In genomic region chr19:47730691-47731070, GRCm38 (mm10) we compare ENCODE assay signal across 8 mouse cellular contexts. TPM values are rescaled to one million over a fixed set of nuclear protein-coding genes. Genes with fewer than 3 reads are reported as not detected.
DNase-seq lines count a peak whose midpoint lies in the region; ATAC-seq and TF ChIP-seq lines count a peak whose summit lies in the region.

No protein-coding gene starts in this region.

- H3K36me3 ChIP-seq in heart, embryonic 14.5 days (ENCODE audit: control insufficient read depth, insufficient read depth, low read length): peaks cover 33% of the 10 kb centered on the region
- H3K36me3 ChIP-seq in neural tube, embryonic 13.5 days: peaks cover 28% of the 10 kb centered on the region
- H3K36me3 ChIP-seq in testis, adult 2 months (ENCODE audit: control insufficient read depth, insufficient read depth, low read length): peaks cover 2% of the 10 kb centered on the region

- no peak for TF ChIP-seq POLR2A in testis, adult 2 months (IDR thresholded peaks at IDR 0.05; ENCODE audit: control insufficient read depth, low read depth, low read length)

- H3K4me3 ChIP-seq in heart, embryonic 14.5 days (ENCODE audit: control insufficient read depth in 1 of 2, insufficient read depth in 1 of 2, low read depth in 1 of 2, low read length in 2 of 2): peak overlapping the region; percentile 76 to 80
- peak overlapping the region; percentile 73 for H3K4me3 ChIP-seq in neural tube, embryonic 13.5 days
- H3K4me3 ChIP-seq in testis, adult 2 months (ENCODE audit: control insufficient read depth, low read depth, low read length): peak overlapping the region; percentile 87

- peak; percentile 36; the same call in 1 of the 2 replicates for ATAC-seq in erythroid progenitor cell, adult 5-6 weeks (replicated peaks; ENCODE audit: low FRiP score, poor library complexity, severe bottlenecking)
- ATAC-seq in heart, embryonic 14.5 days (ENCODE audit: insufficient number of reproducible peaks, insufficient read depth, low FRiP score, low read depth): peak; percentile 81
- peak; percentile 77 for ATAC-seq in neural tube, embryonic 13.5 days (ENCODE audit: low read depth)

- H3K4me1 ChIP-seq in heart, embryonic 14.5 days (ENCODE audit: control insufficient read depth in 2 of 2, insufficient read depth in 2 of 2, low read length in 2 of 2): peaks cover 0 to 25% of the 10 kb centered on the region in 2 experiments
- H3K4me1 ChIP-seq in neural tube, embryonic 13.5 days (replicated peaks): peaks cover 17% of the 10 kb centered on the region
- no peaks in the 10 kb centered on the region; the same call in none of the 2 replicates for H3K4me1 ChIP-seq in testis, adult 2 months (ENCODE audit: control insufficient read depth, insufficient read depth, low read length)

- DNase-seq in CD8-positive naive resting alpha-beta T cell, adult 2 months (ENCODE audit: low read depth in 2 of 2, low spot score in 2 of 2): peak; percentile 55 to 63
- DNase-seq in adrenal gland, postnatal 4 days (ENCODE audit: low spot score in 2 of 2): peak; percentile 32 to 45
- DNase-seq in kidney, postnatal 25 days: peak; percentile 45 to 73
- peak; percentile 76 to 80 for DNase-seq in lung, adult 18-20 months

- no peaks in the 10 kb centered on the region for H3K27me3 ChIP-seq in heart, embryonic 14.5 days (ENCODE audit: control insufficient read depth, insufficient read depth, low read length)
- H3K27me3 ChIP-seq in neural tube, embryonic 13.5 days: no peaks in the 10 kb centered on the region
- no peaks in the 10 kb centered on the region for H3K27me3 ChIP-seq in testis, adult 2 months (ENCODE audit: control insufficient read depth, insufficient read depth, low read length)

- peak overlapping the region; percentile 80 for H3K9ac ChIP-seq in heart, embryonic 14.5 days (ENCODE audit: low read length)
- peak overlapping the region; percentile 77 for H3K9ac ChIP-seq in neural tube, embryonic 13.5 days

- TF ChIP-seq CTCF in testis, adult 2 months (IDR thresholded peaks at IDR 0.05; ENCODE audit: control insufficient read depth, insufficient read depth, insufficient replicate concordance, low read depth, low read length): no peak

- under 1% methylated on average over 12 of the region's 12 CpGs for WGBS in heart, embryonic 14.5 days
- WGBS in neural tube, embryonic 13.5 days: 0% methylated on average over 12 of the region's 12 CpGs

- peak overlapping the region; percentile 99 to 100 for H3K27ac ChIP-seq in heart, embryonic 14.5 days (replicated peaks in 1 of 2; ENCODE audit: control insufficient read depth in 1 of 2, insufficient read depth in 1 of 2, low read depth in 2 of 2, low read length in 2 of 2)
- peak overlapping the region; percentile 93 for H3K27ac ChIP-seq in neural tube, embryonic 13.5 days (replicated peaks)
- peak overlapping the region; percentile 70 for H3K27ac ChIP-seq in testis, adult 2 months (ENCODE audit: control insufficient read depth, insufficient read depth, low read depth, low read length)

- H3K4me2 ChIP-seq in heart, embryonic 14.5 days (ENCODE audit: low read length): peak overlapping the region; percentile 83
- H3K4me2 ChIP-seq in neural tube, embryonic 13.5 days: peak overlapping the region; percentile 72

- no peaks in the 10 kb centered on the region for H3K9me3 ChIP-seq in heart, embryonic 14.5 days (ENCODE audit: control insufficient read depth, low read length)
- no peaks in the 10 kb centered on the region for H3K9me3 ChIP-seq in neural tube, embryonic 13.5 days

RNA-seq across cellular contexts. Expression of gene Sfr1, which starts 0.8 kb away (rescaled TPM):
- 100 to 1,000 TPM; 102 to 112 TPM for total RNA-seq in adrenal gland, postnatal 4 days (2021)
- 44.3 and 44.9 TPM in 2 replicates for total RNA-seq in erythroid progenitor cell, adult 5-6 weeks (2015; ENCODE audit: low replicate concordance)
- 31.9 and 63.3 TPM in 2 replicates for total RNA-seq in erythroid progenitor cell, adult 5-6 weeks (2017; ENCODE audit: low replicate concordance)
- polyA plus RNA-seq in heart, embryonic 14.5 days (2014; fragmentation: Nextera tagmentation; extraction: Ambion mirVana): 213 and 217 TPM in 2 replicates
- 186 and 213 TPM in 2 replicates for polyA plus RNA-seq in neural tube, embryonic 13.5 days (2015; fragmentation: Nextera tagmentation; extraction: Ambion mirVana)
- polyA plus RNA-seq in testis, adult 2 months (2012; rRNA removed): 34.1 and 37.8 TPM in 2 replicates

RNA-seq across cellular contexts. Expression of gene Col17a1, which starts 38.8 kb away (rescaled TPM):
- total RNA-seq in adrenal gland, postnatal 4 days (2021): under 1 TPM; 0.20 to 0.22 TPM
- total RNA-seq in erythroid progenitor cell, adult 5-6 weeks (2015; ENCODE audit: low replicate concordance): not detected in 2 replicates
- not detected in 2 replicates for total RNA-seq in erythroid progenitor cell, adult 5-6 weeks (2017; ENCODE audit: low replicate concordance)
- polyA plus RNA-seq in heart, embryonic 14.5 days (2014; fragmentation: Nextera tagmentation; extraction: Ambion mirVana): 0.46 and 0.75 TPM in 2 replicates
- polyA plus RNA-seq in neural tube, embryonic 13.5 days (2015; fragmentation: Nextera tagmentation; extraction: Ambion mirVana): 0.22 and 0.44 TPM in 2 replicates
- polyA plus RNA-seq in testis, adult 2 months (2012; rRNA removed): 2.1 and 2.9 TPM in 2 replicates

Comparison
In these comparisons a context has a peak if more than half of its experiments do, and no peak if none do; other contexts are left out.
1. Peak in every context shown above with its lines: DNase-seq, ATAC-seq, H3K4me3 ChIP-seq and H3K27ac ChIP-seq.